Mouse (Mus musculus) urinary bladder, adult 2 months (tissue): ENCODE results near the gene Poldip2. TPM values are rescaled to one million over a fixed set of nuclear protein-coding genes. Genes with fewer than 3 reads are reported as not detected.
A peak's percentile ranks its signal among the peaks of the same experiment; 100 is the strongest.

ENCODE experiments used
- DNase-seq: peaks from one replicate; pipeline ENCODE4 v3.0.0; 2022; ENCODE audit warnings: low spot score
- polyA plus RNA-seq: library from polyadenylated mRNA; depleted of rRNA; stranded (reverse); fragments of >200 nt; gene quantifications from 2 replicates; pipeline ENCODE4 v1.2.3, GENCODE M21; 2012; rRNA removed

Poldip2 gene
- 52.5 and 54.7 TPM in 2 replicates for polyA plus RNA-seq

DNA sequence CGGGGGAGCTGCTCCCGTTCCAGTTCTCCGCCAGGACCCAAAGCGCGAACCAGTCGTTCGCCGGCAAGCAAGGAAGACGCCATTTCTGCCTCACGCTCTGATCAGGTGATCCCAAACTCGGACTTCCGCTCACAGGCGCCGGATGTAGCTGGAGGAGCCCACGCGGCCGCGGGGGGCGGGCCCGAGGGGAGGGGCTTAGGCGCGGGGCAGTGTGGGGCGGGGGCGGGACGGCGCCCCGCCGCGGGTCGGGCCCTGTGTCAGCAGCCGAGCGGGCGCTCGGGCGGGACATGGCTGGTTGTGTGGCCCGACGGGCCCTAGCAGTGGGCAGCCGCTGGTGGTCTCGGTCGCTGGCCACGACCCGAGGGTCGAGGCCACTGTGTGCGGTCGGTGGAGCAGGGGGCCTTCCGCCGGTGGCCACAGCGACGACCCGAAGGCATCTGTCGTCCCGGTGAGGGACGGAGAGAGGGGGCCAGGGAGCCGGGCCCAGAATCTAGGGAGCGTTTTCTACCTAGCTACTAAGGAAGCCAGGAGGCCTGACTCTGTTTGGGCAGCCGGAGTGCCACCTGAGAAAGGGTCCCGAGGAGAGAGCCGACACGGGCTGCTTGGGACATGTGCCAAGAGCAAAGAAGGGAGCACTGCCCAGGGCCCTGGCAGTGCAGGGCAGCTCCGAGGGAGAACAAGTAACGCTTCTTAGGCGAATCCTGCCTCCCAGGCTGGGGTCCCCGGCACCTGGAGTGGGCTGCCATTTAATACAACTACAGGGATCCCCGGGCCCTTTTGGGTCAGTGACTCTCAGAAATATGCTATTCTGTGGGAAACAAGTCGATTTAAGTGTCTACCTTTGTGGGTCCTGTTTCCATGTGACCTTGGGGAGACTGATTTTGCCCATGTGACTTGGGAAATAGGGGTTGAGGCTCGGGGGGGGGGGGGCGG is at the start of gene Poldip2, which contains the start of gene Tmem199:
Gene Poldip2, plus strand, starts transcription at position 169 of the 933 bp plus-strand sequence.
Gene Tmem199, minus strand, starts transcription at position 148 of the 933 bp plus-strand sequence.
- DNase-seq: peak; percentile 72

DNA sequence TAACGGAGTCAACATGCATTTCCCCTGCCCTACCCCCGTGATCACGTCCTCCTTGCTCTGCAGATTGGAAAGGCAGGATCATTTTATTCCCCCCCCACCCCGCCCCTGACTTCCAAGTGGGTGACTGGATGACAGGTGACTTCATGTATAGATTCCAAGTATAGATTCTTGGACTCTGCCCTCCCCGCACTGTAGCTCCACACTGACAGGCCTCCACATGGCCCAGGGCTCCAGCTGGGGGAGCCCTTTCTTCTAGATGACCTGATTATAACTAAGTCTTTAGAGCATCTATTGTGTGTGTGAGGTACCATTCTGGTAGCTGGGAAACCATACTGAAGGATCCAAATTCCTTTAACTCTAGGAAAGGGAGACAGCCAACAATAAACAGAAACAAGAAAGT is 49.3 kb upstream of the Poldip2 start:
- DNase-seq: no peak

DNA sequence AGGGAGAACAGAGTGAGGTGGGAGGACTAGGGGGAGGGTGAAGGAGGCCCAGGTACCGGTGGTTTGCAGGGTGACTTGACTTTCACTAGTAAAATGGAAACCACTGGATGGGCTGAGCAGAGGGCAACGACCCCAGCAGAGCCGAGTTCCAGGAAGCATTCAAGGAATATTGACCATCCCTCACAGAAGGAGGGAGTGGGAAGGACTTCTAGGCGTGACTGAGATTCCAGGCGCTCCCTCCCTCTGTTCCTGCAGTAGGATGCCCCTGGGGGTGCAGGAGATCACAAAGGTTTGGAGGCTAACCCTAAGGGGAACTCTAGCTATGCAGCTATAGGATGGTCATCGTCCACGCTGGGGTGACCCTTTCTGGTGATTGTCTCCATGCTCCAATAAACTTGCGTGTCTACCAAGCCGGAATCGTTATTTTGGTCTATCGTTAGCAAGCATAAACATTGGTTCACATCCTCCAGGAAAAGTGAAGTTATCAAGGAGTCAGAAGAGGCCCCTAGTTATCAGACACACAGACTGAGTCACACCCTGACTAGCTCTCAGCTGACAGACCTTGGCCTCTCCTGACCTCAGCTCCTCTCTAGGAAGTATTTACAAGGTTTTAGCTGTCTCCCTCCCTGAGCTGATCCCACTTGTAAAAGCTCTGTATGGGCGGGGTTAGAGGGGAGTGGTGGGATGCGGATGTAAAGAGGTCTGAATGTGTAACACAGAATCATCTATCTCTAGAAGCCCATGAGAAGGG is 48.5 kb upstream of the Poldip2 start:
- DNase-seq: no peak

DNA sequence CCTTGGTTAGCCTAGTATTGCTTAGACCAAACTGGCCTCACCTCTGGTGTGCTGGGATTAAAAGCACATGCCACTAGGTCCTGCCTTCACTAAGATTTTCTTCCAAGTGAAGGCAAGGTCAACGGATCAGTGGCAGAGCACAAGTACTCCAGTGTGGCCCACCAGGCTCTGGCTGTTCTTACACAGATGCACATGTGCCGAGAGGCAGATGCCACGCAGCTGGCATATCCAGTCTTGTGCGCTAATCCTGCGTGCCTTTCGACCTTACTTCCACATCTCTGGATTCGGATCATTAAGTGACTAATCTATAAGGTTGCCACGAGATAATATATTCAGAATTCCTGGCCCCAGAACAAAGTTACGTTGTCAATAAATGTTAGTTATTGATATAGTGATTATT is 46.9 kb upstream of the Poldip2 start:
- no peak for DNase-seq

DNA sequence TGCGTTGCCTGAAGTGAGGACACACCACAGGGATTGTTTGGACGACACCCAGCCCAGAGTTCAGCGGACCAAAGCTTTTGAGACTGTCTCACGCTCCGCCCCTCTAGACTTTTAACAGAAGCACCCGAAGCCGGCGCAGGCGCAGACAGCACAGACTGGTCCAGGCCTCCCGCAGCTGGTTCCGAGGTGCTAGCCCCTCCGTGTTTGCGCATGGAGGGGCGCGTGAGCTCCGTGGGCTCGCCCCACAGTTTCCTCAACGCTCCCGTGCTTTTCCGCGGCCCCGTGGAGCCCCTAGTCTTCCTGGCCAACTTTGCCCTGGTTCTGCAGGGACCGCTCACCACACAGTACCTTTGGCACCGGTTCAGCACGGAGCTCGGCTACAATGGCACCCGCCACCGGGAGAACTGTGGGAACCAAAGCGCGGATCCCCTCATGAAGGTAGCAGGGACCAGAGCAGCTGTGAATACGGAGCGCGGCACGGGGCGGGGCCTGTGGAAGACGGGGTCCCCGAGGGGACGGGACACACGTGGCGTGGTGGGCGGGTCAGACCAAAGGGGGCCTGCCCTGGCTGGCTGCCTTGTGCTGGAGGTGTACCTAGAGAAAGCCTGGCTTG is 46.3 kb upstream of the Poldip2 start, which contains the start of gene Slc46a1:
Gene Slc46a1, plus strand, starts transcription at position 130 of the 613 bp plus-strand sequence.
- DNase-seq: peak; percentile 62

DNA sequence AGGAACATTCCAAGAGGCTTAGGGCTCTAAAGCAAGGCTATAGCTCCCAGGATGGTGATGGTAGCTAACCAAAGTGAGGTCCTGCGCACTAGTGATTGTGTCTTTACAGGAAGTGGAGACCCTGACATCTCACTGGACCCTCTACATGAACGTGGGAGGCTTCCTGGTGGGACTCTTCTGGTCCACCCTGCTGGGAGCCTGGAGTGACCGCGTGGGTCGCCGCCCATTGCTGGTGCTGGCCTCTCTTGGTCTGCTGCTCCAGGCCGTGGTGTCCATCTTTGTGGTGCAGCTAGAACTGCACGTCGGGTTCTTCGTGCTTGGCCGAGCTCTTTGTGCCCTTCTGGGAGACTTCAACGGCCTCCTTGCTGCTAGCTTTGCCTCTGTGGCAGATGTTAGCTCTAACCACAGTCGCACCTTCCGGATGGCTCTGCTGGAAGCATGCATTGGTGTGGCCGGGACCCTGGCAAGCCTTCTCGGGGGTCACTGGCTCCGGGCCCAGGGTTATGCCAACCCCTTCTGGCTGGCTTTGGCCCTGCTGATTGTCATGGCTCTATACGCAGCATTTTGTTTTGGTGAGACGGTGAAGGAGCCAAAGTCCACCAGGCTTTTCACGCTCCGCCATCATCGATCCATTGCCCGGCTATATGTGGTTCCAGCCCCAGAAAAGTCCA is 45.6 kb upstream of the Poldip2 start:
- DNase-seq: no peak

DNA sequence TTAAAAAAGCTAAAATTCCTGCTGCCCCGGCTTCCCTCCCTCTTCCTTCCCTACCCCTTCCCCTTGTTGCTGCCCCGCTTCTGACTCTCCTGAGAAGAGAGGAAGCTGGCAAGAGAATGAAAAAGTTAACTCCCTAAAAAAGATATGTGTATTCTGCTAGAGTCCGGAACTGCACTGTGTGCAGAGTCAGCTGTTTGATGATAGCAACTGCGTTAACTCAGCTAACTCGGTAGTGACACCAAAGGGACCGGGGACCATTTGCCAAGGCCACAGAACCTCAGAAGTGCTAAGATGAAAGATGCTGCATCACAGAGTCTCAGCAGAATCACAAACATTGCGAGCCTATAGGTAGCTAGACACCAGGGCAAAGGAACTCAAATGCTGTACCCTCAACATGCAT is 44.5 kb upstream of the Poldip2 start:
- no peak for DNase-seq

DNA sequence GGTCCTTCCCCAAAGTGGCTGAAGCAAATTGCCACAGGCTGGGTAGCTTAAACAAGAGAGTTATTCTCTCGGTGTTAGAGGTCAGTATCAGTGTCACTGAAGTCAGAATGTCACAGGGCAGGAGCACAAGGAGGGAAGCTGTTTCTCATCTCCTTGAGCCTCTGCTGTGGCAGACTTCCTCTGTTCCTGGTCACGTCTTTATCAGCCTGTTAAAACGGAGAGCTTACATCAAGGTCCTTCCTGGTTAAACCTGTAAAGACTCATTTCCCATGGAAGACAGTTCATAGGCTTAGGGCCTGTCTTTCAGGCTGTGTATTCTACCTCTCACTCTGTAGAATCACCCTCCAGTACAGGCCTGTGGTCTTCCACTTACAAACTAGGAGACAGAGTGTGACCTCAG is 44.1 kb upstream of the Poldip2 start:
- DNase-seq: no peak

DNA sequence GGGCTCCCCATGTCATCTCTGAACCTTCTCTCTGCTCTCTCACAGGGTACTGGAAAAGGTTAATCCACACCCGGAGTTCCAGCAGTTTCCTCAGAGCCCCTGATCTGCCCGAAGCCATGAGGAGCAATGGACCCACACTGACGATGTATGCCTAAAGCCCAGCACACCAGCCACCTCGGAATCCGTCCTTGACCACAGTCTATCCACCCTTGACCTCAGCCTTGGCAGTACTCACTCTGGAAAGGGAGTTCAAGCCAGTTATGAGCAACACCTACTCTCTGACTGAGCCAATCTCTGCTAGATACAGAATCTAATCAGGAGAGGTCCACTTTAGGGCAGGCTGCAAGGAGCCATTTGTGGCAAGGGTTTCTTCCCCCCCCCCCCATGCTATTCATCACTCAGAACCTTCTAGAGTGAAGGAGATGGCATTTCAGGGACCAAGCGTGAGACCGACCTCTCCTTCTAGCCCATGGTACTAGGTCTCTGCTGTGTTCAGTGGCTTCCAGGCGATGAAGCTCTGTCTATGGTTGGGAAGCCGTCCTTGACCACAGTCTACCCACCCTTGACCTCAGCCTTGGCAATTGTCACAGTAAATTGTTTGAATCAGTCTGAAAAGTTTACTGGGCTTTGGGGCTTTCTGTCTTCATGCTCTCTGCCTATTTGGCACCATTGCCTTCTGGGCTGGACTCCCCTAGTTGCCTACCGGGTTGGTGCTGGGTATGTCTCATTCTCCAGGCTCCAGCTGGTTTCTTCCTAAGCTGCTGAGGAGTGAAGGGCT is 40.5 kb upstream of the Poldip2 start:
- no peak for DNase-seq

DNA sequence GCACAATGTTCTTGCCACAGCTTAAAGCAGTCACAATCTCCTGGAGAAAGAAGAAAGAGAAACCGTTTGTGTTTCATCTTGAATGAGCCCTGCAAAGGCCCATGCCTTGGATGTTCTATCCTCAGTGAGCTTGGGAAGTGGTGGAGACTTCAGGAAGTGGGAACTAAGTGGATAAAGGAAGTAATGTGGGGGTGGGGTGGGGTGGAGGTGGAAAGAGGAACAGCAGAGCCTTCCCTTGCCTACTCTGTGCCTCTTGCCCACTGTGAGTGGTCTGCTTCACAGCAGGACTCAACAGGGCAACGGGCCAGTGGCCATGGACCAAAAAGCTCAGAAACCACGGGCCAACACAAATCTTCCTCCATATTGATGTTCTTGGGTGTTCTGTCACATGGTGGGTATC is 36.7 kb upstream of the Poldip2 start:
- no peak for DNase-seq

DNA sequence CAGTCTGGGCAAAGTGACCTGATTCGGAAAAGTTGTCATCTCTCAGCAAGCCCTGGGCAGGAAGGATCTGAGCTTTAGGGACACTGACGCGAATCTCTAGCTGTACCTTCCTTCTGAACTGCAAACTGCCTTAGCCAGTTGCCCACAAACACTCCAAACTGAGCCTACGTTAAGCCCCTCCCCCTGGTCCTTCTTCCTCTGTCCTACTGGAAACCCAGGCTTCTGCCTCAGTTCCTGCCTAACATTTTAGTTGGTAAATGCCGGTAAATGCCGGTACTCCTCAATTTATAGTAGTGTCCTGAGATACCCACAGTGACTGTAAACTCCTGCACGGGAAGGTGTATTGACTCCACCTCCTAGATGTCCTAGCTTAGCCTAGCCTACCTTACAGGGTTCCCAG is 28.4 kb upstream of the Poldip2 start:
- no peak for DNase-seq

DNA sequence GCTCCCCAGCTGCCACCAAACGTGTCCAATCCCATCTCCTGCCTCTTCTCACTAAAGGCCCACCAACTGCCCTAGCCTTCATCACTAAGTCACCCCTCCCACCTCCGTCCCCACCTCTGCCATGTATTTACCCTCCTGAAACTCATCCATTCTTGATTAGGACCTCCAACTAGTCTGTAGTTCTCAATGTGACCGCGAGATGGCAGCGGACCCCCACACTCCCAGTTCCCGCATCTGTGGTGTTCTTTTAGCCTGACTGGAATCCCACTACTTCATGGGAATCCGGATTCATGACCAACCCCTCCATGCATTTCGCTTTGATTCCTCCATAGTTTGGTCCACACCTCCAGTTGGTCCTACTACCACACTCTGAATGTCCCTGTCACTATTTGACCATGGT is 23.8 kb upstream of the Poldip2 start:
- no peak for DNase-seq

DNA sequence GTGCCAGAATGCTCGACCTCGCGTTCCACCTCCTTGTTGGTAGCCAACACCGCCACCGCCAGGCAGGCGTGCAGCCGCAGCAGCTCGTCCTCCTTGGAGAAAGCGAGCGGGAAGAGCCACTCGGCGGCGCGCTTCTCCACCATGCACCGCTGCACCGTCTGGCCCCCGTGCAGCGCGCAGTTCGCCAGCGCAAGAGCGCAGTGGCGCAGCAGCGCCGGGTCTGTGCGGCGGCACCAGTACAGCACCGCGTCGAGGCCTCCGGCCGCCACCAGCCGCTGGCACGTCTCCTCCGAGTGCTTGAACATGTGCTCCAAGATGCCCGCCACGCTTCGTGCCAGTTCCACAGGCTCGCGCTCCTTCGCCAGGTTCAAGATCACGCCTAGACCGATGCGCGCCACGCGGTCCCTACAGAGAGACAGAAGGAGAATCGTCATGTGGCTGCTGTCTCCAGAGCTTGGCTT is 21.2 kb upstream of the Poldip2 start:
- no peak for DNase-seq

DNA sequence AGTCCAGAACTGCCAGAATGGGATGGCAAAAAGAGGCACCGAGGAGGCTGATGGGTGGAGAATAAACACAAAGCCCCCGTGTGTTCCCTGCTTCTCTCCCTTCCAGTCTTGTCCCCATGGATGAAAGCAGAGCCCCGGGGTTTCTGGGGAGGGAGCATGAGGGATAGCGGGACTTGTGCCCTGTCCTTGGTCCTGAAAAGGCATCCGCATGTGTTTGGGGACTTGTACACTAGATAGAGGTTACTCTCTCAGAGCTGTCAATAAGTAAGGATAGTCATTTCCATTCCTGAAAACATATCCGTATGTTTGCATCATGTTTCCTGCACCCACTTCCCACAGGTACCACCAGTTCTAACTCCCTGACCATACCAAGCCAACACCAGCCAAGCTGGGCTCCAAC is 16.1 kb upstream of the Poldip2 start:
- DNase-seq: no peak

DNA sequence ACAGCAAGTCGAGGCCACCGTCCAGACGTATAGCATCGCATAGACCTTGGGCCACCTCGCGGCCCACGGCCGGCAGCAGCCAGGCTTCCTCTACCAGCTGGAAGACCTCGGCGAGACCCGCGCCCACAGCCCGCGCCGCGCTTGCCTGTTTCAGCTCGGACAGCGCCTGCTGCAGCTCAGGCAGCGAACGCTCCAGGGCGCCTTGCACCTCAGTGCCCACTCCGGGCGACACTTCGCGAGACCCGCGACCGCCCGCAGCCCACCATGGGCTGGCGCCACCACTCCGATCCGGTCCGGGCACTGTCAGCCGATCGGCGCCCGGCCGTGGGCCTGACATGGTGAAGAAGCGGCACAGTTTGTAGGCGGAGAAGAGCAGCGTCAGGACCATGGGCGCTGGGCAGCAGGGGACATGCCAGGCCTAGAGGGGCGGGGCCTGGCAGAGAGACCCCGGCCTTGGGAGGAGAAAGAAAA is 14.9 kb upstream of the Poldip2 start:
- no peak for DNase-seq

DNA sequence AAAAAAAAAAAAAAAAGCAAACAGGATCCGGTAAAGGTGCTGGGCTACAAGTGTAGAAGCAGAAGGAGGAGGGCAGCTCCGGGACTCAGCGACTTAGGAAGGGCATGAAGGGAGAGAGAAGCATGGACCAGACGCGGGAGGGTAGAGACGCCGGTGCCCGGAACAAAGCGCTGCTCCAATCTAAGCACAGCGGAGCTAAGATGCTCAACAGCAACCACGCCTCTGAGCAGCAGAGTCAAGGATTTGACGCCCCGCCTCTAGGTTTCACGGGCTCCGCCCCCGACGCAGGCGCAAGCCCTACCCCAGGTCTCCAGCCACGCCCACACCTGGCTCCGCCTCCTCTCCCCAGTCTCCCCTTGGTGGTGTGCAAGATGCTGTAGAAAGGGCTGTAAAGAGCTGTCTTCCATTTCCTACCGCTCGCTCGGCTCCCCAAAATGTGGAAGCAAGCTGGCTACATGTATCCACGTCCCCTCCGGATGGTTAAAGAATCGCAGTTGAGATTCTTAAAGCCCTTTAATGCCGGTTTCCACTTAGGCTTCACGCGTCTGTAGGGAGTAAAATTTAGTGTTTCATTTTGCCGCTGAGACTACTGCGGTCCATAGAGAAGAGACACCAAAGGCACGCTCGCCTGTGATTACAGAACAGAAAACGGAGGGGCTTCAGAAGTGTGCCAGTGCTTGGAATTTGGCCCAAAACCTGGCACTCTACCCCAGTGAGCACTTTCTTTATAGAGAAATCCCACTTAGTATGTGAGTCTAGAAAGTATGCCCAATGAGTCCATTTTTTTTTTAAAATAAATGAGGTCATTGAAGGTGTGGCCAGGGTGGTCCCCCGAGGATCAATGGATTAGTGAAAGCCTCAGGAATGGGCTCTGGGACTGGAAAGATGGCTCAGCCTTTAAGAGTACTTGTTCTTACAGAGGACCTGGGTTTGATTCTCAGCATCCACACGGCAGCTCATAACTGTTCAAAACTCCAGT is 14.2 kb upstream of the Poldip2 start, which contains the start of gene Sarm1:
Gene Sarm1, minus strand, starts transcription at position 211 of the 979 bp plus-strand sequence.
- peak; percentile 60 for DNase-seq

DNA sequence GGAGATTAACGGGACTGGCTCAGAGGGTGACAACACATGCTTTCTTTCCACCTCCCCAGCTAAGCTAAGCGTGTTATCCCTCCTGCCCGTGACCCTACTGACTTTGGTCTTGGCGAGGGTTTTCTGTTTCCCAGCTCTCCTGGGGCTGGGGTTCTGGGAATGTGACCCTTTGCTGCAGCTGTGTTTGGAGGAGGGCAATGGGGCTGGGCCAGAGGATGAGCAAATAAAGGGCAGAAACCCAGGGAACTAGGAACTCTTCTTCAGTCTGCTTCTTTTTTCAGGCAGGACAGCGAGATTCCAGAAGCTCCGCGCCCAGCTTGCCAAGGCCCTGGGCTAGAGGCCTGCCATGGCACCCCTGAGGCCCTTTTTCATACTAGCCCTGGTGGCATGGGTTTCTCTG is 13.0 kb upstream of the Poldip2 start, which contains the start of gene Vtn:
Gene Vtn, plus strand, starts transcription at position 88 of the 400 bp plus-strand sequence.
- DNase-seq: no peak

DNA sequence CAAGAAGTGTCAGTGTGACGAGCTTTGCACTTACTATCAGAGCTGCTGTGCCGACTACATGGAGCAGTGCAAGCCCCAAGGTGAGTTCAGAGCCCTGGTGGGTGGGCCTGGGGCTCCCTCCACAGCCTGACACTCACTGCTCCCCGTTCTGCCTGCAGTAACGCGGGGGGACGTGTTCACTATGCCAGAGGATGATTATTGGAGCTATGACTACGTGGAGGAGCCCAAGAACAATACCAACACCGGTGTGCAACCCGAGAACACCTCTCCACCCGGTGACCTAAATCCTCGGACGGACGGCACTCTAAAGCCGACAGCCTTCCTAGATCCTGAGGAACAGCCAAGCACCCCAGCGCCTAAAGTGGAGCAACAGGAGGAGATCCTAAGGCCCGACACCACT is 12.4 kb upstream of the Poldip2 start:
- no peak for DNase-seq

DNA sequence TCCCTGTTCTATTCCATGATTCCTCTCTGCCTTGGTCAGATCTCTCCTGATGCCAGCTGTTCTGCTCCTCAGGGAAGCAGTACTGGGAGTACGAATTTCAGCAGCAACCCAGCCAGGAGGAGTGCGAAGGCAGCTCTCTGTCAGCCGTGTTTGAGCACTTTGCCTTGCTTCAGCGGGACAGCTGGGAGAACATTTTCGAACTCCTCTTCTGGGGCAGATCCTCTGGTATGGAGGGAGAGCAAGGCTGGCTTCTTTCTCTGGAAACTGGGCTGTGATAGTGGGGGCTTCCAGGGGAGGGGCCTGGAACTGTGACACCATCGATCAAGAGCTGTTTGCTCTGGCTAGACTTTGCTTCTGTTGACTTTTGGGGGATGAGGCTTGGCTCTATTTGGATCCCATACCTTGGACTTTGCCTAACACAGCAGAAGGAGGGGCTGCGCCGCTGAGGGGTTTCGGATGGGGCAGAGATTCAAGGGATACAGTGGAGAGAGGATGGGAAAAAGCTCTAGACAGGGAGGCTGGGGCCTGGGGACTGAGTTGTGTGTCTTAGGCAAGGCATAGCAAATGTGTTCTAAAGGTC is 11.3 kb upstream of the Poldip2 start:
- no peak for DNase-seq
